Mouse (Mus musculus): ENCODE results near the gene Ubap2l. TPM values are rescaled to one million over a fixed set of nuclear protein-coding genes. Genes with fewer than 3 reads are reported as not detected.

Ubap2l gene
- polyA plus RNA-seq, 1 experiment from 2014 or later = 207 TPM

GRCm38 (mm10) chr3:90084790-90085189 is 32.4 kb upstream of the Ubap2l start:
- peak overlapping the region; percentile 29; the same call in 1 of the 2 replicates for H3K27ac ChIP-seq (replicated peaks; ENCODE audit: low read depth, low read length)
- H3K27me3 ChIP-seq (replicated peaks; ENCODE audit: control insufficient read depth, insufficient read depth, low read length) = no peaks in the 10 kb centered on the region
- no peak overlapping the region for H3K9ac ChIP-seq (ENCODE audit: low read depth, low read length)
- ATAC-seq (ENCODE audit: low read depth) = no peak
- 70% methylated on average over 4 of the region's 4 CpGs for WGBS
- peaks cover 40% of the 10 kb centered on the region for H3K4me1 ChIP-seq (ENCODE audit: control insufficient read depth, insufficient read depth, low read length)
- H3K4me3 ChIP-seq (ENCODE audit: low read depth, low read length) = no peak overlapping the region
- no peaks in the 10 kb centered on the region for H3K9me3 ChIP-seq (ENCODE audit: control insufficient read depth, low read length)
- no peak overlapping the region for H3K4me2 ChIP-seq (ENCODE audit: low read depth, low read length)
- DNase-seq (ENCODE audit: low spot score) = no peak
- H3K36me3 ChIP-seq (ENCODE audit: control insufficient read depth, insufficient read depth, low read length) = peaks cover 42% of the 10 kb centered on the region

GRCm38 (mm10) chr3:90083698-90084324 is 31.4 kb upstream of the Ubap2l start:
- Histone ChIP-seq H3K27ac (replicated peaks; ENCODE audit: low read depth, low read length) (peak overlapping the region; percentile 29; the same call in 1 of the 2 replicates), H3K9me3 (ENCODE audit: control insufficient read depth, low read length) (no peaks in the 10 kb centered on the region), H3K4me2 (ENCODE audit: low read depth, low read length) (peak overlapping the region; percentile 26), H3K9ac (ENCODE audit: low read depth, low read length) (no peak overlapping the region), H3K4me1 (ENCODE audit: control insufficient read depth, insufficient read depth, low read length) (peaks cover 40% of the 10 kb centered on the region), H3K36me3 (ENCODE audit: control insufficient read depth, insufficient read depth, low read length) (peaks cover 32% of the 10 kb centered on the region), H3K4me3 (ENCODE audit: low read depth, low read length) (no peak overlapping the region), H3K27me3 (replicated peaks; ENCODE audit: control insufficient read depth, insufficient read depth, low read length) (no peaks in the 10 kb centered on the region)
- 55% methylated on average over 3 of the region's 3 CpGs for WGBS
- no peak for ATAC-seq (ENCODE audit: low read depth)
- DNase-seq (ENCODE audit: low spot score) = peak; percentile 32

- Histone ChIP-seq H3K27me3 (replicated peaks; ENCODE audit: control insufficient read depth, insufficient read depth, low read length) (no peaks in the 10 kb centered on the region), H3K9me3 (ENCODE audit: control insufficient read depth, low read length) (no peaks in the 10 kb centered on the region), H3K4me3 (ENCODE audit: low read depth, low read length) (no peak overlapping the region), H3K9ac (ENCODE audit: low read depth, low read length) (peak overlapping the region; percentile 19; the same call in 1 of the 2 replicates), H3K36me3 (ENCODE audit: control insufficient read depth, insufficient read depth, low read length) (peaks cover 24% of the 10 kb centered on the region), H3K4me1 (ENCODE audit: control insufficient read depth, insufficient read depth, low read length) (peaks cover 40% of the 10 kb centered on the region), H3K27ac (replicated peaks; ENCODE audit: low read depth, low read length) (peak overlapping the region; percentile 29; the same call in 1 of the 2 replicates), H3K4me2 (ENCODE audit: low read depth, low read length) (peak overlapping the region; percentile 26; the same call in 1 of the 2 replicates)
- DNase-seq (ENCODE audit: low spot score) (no peak), ATAC-seq (ENCODE audit: low read depth) (no peak)
- 52% methylated on average over 5 of the region's 5 CpGs for WGBS
Measured at GRCm38 (mm10) chr3:90083034-90083433, 30.6 kb upstream of the Ubap2l start.

GRCm38 (mm10) chr3:90081365-90082240 is 29.2 kb upstream of the Ubap2l start:
- WGBS = 70% methylated on average over 5 of the region's 5 CpGs
- no peak for ATAC-seq (ENCODE audit: low read depth)
- H3K36me3 ChIP-seq (ENCODE audit: control insufficient read depth, insufficient read depth, low read length) = 0 out of 2 replicates have a peak, but pooled peaks cover 10% of the 10 kb centered on the region
- no peak for DNase-seq (ENCODE audit: low spot score)
- peak overlapping the region; percentile 28 for H3K9ac ChIP-seq (ENCODE audit: low read depth, low read length)
- no peaks in the 10 kb centered on the region for H3K27me3 ChIP-seq (replicated peaks; ENCODE audit: control insufficient read depth, insufficient read depth, low read length)
- H3K9me3 ChIP-seq (ENCODE audit: control insufficient read depth, low read length) = no peaks in the 10 kb centered on the region
- no peak overlapping the region for H3K27ac ChIP-seq (replicated peaks; ENCODE audit: low read depth, low read length)
- H3K4me1 ChIP-seq (ENCODE audit: control insufficient read depth, insufficient read depth, low read length) = peaks cover 45% of the 10 kb centered on the region
- peak overlapping the region; percentile 82 for H3K4me2 ChIP-seq (ENCODE audit: low read depth, low read length)
- H3K4me3 ChIP-seq (ENCODE audit: low read depth, low read length) = peak overlapping the region; percentile 67

GRCm38 (mm10) chr3:90080498-90080863 is 28.1 kb upstream of the Ubap2l start:
- Histone ChIP-seq H3K27me3 (replicated peaks; ENCODE audit: control insufficient read depth, insufficient read depth, low read length) (no peaks in the 10 kb centered on the region), H3K36me3 (ENCODE audit: control insufficient read depth, insufficient read depth, low read length) (no peaks in the 10 kb centered on the region), H3K4me3 (ENCODE audit: low read depth, low read length) (peak overlapping the region; percentile 67), H3K4me2 (ENCODE audit: low read depth, low read length) (peak overlapping the region; percentile 82), H3K9ac (ENCODE audit: low read depth, low read length) (peak overlapping the region; percentile 89), H3K27ac (replicated peaks; ENCODE audit: low read depth, low read length) (peak overlapping the region; percentile 97), H3K9me3 (ENCODE audit: control insufficient read depth, low read length) (no peaks in the 10 kb centered on the region), H3K4me1 (ENCODE audit: control insufficient read depth, insufficient read depth, low read length) (peaks cover 45% of the 10 kb centered on the region)
- under 1% methylated on average over 6 of the region's 6 CpGs for WGBS
- DNase-seq (ENCODE audit: low spot score) (no peak), ATAC-seq (ENCODE audit: low read depth) (no peak)

- H3K27ac ChIP-seq (replicated peaks; ENCODE audit: low read depth, low read length) = peak overlapping the region; percentile 97
- WGBS = under 1% methylated on average over 33 of the region's 53 CpGs
- H3K9me3 ChIP-seq (ENCODE audit: control insufficient read depth, low read length) = no peaks in the 10 kb centered on the region
- no peaks in the 10 kb centered on the region for H3K27me3 ChIP-seq (replicated peaks; ENCODE audit: control insufficient read depth, insufficient read depth, low read length)
- peak overlapping the region; percentile 67 for H3K4me3 ChIP-seq (ENCODE audit: low read depth, low read length)
- DNase-seq (ENCODE audit: low spot score) (peak; percentile 91), ATAC-seq (ENCODE audit: low read depth) (peak; percentile 53)
- peaks cover 41% of the 10 kb centered on the region for H3K4me1 ChIP-seq (ENCODE audit: control insufficient read depth, insufficient read depth, low read length)
- H3K9ac ChIP-seq (ENCODE audit: low read depth, low read length) = peak overlapping the region; percentile 89
- H3K4me2 ChIP-seq (ENCODE audit: low read depth, low read length) = peak overlapping the region; percentile 82
- H3K36me3 ChIP-seq (ENCODE audit: control insufficient read depth, insufficient read depth, low read length) = no peaks in the 10 kb centered on the region
Measured at GRCm38 (mm10) chr3:90079763-90080497, 27.5 kb upstream of the Ubap2l start.

GRCm38 (mm10) chr3:90079133-90079762 is 26.8 kb upstream of the Ubap2l start:
- peak; percentile 96 for ATAC-seq (ENCODE audit: low read depth)
- peak; percentile 98 for DNase-seq (ENCODE audit: low spot score)
- no peaks in the 10 kb centered on the region for H3K36me3 ChIP-seq (ENCODE audit: control insufficient read depth, insufficient read depth, low read length)
- H3K27me3 ChIP-seq (replicated peaks; ENCODE audit: control insufficient read depth, insufficient read depth, low read length) = no peaks in the 10 kb centered on the region
- peak overlapping the region; percentile 67 for H3K4me3 ChIP-seq (ENCODE audit: low read depth, low read length)
- H3K4me2 ChIP-seq (ENCODE audit: low read depth, low read length) = peak overlapping the region; percentile 82
- peak overlapping the region; percentile 89 for H3K9ac ChIP-seq (ENCODE audit: low read depth, low read length)
- peaks cover 34% of the 10 kb centered on the region for H3K4me1 ChIP-seq (ENCODE audit: control insufficient read depth, insufficient read depth, low read length)
- WGBS = 1% methylated on average over 31 of the region's 33 CpGs
- H3K9me3 ChIP-seq (ENCODE audit: control insufficient read depth, low read length) = no peaks in the 10 kb centered on the region
- peak overlapping the region; percentile 97 for H3K27ac ChIP-seq (replicated peaks; ENCODE audit: low read depth, low read length)

GRCm38 (mm10) chr3:90078224-90078623 is 25.8 kb upstream of the Ubap2l start:
- Histone ChIP-seq H3K9me3 (ENCODE audit: control insufficient read depth, low read length) (no peaks in the 10 kb centered on the region), H3K9ac (ENCODE audit: low read depth, low read length) (no peak overlapping the region), H3K4me1 (ENCODE audit: control insufficient read depth, insufficient read depth, low read length) (peaks cover 26% of the 10 kb centered on the region), H3K4me2 (ENCODE audit: low read depth, low read length) (no peak overlapping the region), H3K36me3 (ENCODE audit: control insufficient read depth, insufficient read depth, low read length) (no peaks in the 10 kb centered on the region), H3K27ac (replicated peaks; ENCODE audit: low read depth, low read length) (no peak overlapping the region), H3K4me3 (ENCODE audit: low read depth, low read length) (no peak overlapping the region), H3K27me3 (replicated peaks; ENCODE audit: control insufficient read depth, insufficient read depth, low read length) (no peaks in the 10 kb centered on the region)
- no peak for DNase-seq (ENCODE audit: low spot score)
- ATAC-seq (ENCODE audit: low read depth) = no peak
- WGBS = 46% methylated on average over 5 of the region's 5 CpGs

All from embryonic facial prominence, embryonic 14.5 days (tissue).